Mouse (Mus musculus) G1E (cell line): ENCODE measurements around the gene Zfyve28.

ENCODE experiments used
- CTCF ChIP-seq: IDR thresholded peaks from 2 replicates; pipeline ENCODE4 v1.5.1; 2012; ENCODE audit warnings: low read depth, low read length, inconsistent platforms, mixed read lengths
- GATA1 ChIP-seq: IDR thresholded peaks from 2 replicates; pipeline ENCODE4 v1.6.1; 2012; ENCODE audit warnings: borderline replicate concordance, low read length, inconsistent platforms, mixed read lengths

- no peak for TF ChIP-seq CTCF
- TF ChIP-seq GATA1, result no peak
Measured at GRCm38 (mm10) chr5:34195786-34196185, 92.5 kb downstream of the Zfyve28 start.
